In the genomic region with DNA sequence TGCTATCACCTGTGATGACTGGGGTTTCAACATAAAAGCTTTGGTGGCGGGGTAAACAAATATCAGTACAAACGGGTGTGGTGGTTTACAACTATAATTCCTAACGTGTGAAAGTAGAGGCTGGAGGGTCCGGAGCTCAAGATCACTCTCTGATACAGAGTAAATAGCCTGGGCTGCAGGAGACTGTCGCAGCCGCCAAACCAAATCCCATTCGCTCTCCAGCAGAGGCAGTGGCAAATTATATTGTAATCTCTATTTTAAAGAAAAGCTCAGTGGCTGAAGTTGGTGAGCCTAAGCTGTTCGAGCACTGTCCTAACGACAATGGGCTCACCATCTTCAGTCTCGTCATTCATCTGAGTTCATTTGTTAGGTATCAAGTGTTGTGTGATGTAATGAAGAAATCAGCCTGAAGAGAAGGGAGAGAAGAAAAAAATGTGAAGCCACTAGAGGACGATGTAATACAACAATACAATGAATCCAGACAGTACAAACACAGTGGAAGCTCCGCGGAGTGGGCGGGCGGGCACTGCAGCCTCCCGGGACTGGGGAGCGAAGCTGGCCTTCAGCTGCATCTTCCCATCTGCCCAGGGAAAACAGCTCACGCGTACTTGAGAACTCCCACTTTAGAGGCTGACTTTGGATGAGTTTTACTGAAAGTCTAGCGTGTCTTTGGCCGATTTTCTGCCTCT, we compare ENCODE assay signal across 8 mouse cellular contexts. TPM values are rescaled to one million over a fixed set of nuclear protein-coding genes. Genes with fewer than 3 reads are reported as not detected.
DNase-seq lines count a peak whose midpoint lies in the region; ATAC-seq lines count a peak whose summit lies in the region.

No protein-coding gene starts in this region.

- no peaks in the 10 kb centered on the region for H3K27me3 ChIP-seq in heart, embryonic 11.5 days (ENCODE audit: control insufficient read depth, insufficient read depth, low read length)
- H3K27me3 ChIP-seq in intestine, embryonic 15.5 days (replicated peaks) = no peaks in the 10 kb centered on the region

- H3K4me1 ChIP-seq in heart, embryonic 11.5 days (ENCODE audit: control insufficient read depth, insufficient read depth, low read length) = no peaks in the 10 kb centered on the region
- H3K4me1 ChIP-seq in intestine, embryonic 15.5 days (replicated peaks) = 0 out of 2 replicates have a peak, but pooled peaks cover 2% of the 10 kb centered on the region

- H3K4me3 ChIP-seq in heart, embryonic 11.5 days (ENCODE audit: low read depth, low read length) = no peak overlapping the region
- no peak overlapping the region for H3K4me3 ChIP-seq in intestine, embryonic 15.5 days (replicated peaks)

- 56% methylated on average over 21 of the region's 21 CpGs for WGBS in heart, embryonic 11.5 days (ENCODE audit: insufficient replicate concordance)
- 43% methylated on average over 21 of the region's 21 CpGs for WGBS in intestine, embryonic 15.5 days

- no peak for DNase-seq in heart, adult 8-10 months (ENCODE audit: low spot score)
- peak; percentile 67 for DNase-seq in adrenal gland, postnatal 14 days
- DNase-seq in left cerebral cortex, postnatal 25 days (ENCODE audit: low spot score in 2 of 2) = peak; percentile 60 to 85
- peak; percentile 68 for DNase-seq in right cerebral cortex, postnatal 25 days
- no peak for DNase-seq in thymus, postnatal 14 days

- H3K9me3 ChIP-seq in heart, embryonic 11.5 days (replicated peaks; ENCODE audit: control insufficient read depth, low read length) = no peaks in the 10 kb centered on the region
- no peaks in the 10 kb centered on the region for H3K9me3 ChIP-seq in intestine, embryonic 15.5 days

- H3K36me3 ChIP-seq in heart, embryonic 11.5 days (ENCODE audit: control insufficient read depth, insufficient read depth, low read length) = no peaks in the 10 kb centered on the region
- H3K36me3 ChIP-seq in intestine, embryonic 15.5 days = no peaks in the 10 kb centered on the region

- H3K4me2 ChIP-seq in heart, embryonic 11.5 days = peak overlapping the region; percentile 38; the same call in 1 of the 2 replicates
- peak overlapping the region; percentile 41 for H3K4me2 ChIP-seq in intestine, embryonic 15.5 days (replicated peaks)

- H3K9ac ChIP-seq in heart, embryonic 11.5 days (ENCODE audit: low read depth, low read length) = no peak overlapping the region
- no peak overlapping the region for H3K9ac ChIP-seq in intestine, embryonic 15.5 days

- no peak for ATAC-seq in heart, embryonic 11.5 days (replicated peaks; ENCODE audit: insufficient number of reproducible peaks, low FRiP score, low TSS enrichment)
- ATAC-seq in frontal cortex, adult (ENCODE audit: low TSS enrichment) = peak; percentile 97
- no peak for ATAC-seq in intestine, embryonic 15.5 days

- intact Hi-C loops in left cerebral cortex, postnatal 25 days (cut with DNase I) = no loop called here

- no peak overlapping the region for H3K27ac ChIP-seq in heart, embryonic 11.5 days (ENCODE audit: low read depth, low read length)
- no peak overlapping the region for H3K27ac ChIP-seq in intestine, embryonic 15.5 days

RNA-seq across cellular contexts. Expression of a gene that starts 13.8 kb away (rescaled TPM):
- polyA plus RNA-seq in heart, embryonic 11.5 days (2014; fragmentation: Nextera tagmentation; extraction: Ambion mirVana) = 37.7 and 42.3 TPM in 2 replicates
- total RNA-seq in heart, adult 8-10 months (2022) = 10 to 100 TPM; 16.2 to 20.6 (median 19.2) TPM
- 45.4 and 48.1 TPM in 2 replicates for total RNA-seq in adrenal gland, postnatal 14 days (2021)
- polyA plus RNA-seq in intestine, embryonic 15.5 days (2015; fragmentation: Nextera tagmentation; extraction: Ambion mirVana) = 68.7 and 68.9 TPM in 2 replicates
- 10 to 100 TPM; 43.3 to 49.5 TPM for total RNA-seq in left cerebral cortex, postnatal 25 days (2021)

Comparison
In these comparisons a context has a peak if more than half of its experiments do, and no peak if none do; other contexts are left out.
1. DNase-seq: peak in adrenal gland, postnatal 14 days (single experiment), left cerebral cortex, postnatal 25 days (2 of 2) and right cerebral cortex, postnatal 25 days (single experiment); none in heart, adult 8-10 months (single experiment) and thymus, postnatal 14 days (single experiment).